Mouse (Mus musculus) kidney, postnatal 10 days (tissue): ENCODE measurements around the gene Dlg5.

Experiments
- DNase-seq: peaks from one replicate; pipeline ENCODE4 v3.0.0; 2021; ENCODE audit warnings: mixed read lengths

The Dlg5 gene

DNA sequence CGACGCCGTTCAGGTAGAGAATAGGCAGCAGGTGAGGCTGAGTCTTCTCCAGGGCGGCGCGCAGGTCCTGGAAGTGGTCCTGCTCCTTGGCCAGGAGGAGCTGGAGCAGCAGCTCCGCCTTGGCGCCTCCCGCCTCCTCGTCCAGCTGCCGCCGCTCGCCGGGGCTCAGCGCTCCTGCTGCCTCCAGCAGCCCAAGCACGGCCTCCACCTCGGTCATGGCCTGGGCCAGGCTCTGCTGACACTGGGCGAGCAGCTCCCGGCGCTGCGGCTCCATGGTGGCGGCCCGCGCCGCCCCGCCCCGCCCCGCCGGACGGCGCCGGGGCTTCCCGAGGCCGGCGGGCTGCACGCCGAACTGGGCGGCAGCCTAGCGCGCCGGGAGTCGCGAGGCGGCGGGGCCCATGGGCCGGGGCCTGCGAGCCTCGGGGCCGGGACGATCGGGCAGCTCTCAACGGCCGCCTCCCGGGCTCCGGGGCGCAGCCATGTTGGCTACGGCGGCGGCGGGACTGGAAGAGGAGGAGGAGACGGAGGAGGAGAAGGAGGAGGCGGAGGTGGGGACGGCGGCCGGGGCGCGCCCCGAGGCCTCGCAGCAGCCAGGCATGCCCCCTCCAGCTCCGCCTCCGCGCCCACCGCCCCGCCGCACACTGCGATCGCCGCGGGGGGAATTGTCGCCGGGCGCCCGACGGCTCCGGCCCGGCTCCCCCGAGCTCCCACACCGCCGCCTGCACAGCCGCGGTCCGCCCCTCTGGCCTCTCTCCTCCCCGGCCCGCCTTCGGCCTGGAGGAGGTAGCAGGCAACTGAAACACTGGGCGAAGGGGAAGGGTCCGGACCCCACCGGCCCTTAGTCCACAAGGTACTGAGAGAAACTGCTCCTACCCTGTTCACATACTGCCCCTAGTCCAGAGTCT lies at the start of gene Dlg5:
TSS of gene Dlg5 (minus strand) at position 744 of the 905 bp plus-strand sequence.
- DNase-seq, result peak; percentile 84

DNA sequence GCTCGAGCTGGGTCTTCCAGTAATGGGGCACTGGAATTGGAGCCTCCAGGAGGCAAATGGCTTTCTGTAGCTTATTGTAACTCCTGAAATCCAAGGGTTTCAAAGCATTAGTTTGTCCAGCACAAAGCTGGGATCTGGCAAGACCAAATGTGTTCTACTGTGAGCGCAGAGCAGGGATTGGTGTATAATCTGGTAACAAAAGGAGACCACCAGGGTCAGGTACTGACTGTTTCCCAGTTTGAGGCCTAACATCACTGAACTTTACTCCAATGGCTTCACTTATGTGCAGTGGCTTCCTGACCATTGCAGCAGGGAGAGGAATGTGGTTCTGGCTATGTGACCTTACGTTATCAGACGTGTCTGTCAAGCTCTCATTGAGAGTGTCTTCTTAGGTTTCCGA lies 47.9 kb upstream of the Dlg5 start:
- DNase-seq, result no peak

DNA sequence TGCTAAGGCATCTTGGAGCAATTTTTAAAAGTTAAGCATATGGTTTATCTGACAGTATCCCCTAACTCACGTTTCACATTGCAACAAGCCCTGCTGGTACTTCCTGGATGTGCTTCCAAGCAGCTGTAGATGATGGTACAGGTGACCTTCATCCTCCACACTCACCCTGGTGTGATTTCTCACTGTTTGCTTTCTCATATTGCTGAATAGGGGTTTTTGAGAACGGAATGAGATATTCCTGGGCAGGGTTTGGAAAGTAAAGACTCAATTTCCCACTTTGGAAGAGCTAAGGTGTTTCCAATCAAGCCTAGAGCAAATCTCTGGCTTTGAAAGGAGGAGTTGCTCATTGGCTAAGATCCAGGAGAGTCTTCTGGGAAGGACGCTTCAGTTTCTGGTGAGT lies 47.2 kb upstream of the Dlg5 start, which contains the start of gene E330034G19Rik:
TSS of gene E330034G19Rik (plus strand) at position 301 of the 400 bp plus-strand sequence.
- no peak for DNase-seq

DNA sequence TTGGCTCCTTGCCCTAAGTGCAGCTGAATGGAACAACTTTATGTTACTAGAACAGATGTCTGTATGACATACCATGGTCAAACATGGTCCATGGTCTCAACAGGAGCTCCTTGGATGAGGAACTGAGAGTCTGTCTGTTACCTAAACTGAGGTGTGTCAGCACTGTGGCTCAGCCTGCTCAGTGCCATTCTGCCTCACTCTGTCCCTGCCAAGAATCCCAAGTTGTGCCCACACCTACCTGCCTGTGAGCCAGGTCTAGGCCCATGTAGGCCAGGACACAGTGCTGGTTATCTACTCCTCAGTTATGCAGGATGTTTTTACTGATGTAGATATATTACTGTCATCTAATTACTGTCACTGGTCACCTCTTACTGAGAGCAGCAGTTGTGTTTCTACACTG lies 45.0 kb upstream of the Dlg5 start:
- no peak for DNase-seq

DNA sequence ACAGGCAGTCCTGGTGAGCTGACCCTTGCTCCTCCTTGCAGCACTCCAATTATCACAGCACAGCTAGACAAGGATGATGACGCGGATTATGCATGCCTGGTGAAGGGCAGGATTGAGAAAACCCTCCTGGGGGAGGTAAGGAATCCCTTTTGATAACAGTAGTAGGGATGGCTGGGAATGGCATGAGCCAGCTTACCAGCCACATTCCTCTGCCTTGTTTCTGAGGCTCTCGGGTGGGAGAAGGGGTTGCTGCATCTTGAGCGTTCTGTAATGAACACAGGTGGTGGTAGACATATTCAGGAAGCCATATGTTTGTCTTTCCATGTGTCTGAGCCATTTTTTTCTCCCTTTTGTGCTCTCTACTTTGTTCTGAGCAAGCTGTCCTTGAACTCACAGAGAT lies 40.4 kb upstream of the Dlg5 start:
- no peak for DNase-seq

DNA sequence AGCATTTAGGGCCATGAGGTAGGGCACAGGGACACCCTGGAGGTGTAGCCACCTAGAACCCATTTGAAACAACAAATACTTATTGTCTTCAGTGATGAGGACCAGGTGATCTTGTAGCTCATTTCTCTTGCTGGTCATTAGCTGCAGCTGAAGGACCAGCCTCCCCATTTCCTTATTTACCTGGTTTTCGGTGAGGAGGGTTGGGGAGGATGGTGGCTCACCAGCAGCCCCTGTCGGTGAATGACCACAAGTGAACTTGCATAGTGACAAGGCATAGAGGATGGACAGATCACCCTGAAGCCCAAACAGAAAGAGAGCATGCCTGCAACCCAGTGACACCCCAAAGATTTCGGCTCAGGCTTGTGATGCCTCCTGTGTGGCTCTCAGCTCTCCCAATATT lies 36.6 kb upstream of the Dlg5 start:
- DNase-seq, result no peak

DNA sequence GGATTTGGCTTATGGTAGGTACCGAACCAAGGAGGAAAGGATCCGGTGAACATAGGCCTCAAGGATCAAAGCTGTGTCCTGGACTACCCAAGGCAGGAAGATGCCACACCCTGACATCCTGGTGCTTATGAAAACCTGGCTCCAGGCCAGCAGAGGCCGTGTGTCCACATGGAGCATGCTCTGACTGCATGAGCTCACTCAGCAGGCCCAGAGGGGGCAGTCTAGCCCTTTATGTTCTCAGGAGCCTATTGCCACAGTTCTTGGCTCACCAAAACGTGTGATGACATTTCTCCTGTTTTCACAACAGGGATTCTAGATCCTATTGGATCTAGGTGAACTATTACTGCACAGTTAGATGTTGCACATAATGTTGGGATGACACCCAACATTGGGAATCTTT lies 35.6 kb upstream of the Dlg5 start:
- peak; percentile 14 for DNase-seq

DNA sequence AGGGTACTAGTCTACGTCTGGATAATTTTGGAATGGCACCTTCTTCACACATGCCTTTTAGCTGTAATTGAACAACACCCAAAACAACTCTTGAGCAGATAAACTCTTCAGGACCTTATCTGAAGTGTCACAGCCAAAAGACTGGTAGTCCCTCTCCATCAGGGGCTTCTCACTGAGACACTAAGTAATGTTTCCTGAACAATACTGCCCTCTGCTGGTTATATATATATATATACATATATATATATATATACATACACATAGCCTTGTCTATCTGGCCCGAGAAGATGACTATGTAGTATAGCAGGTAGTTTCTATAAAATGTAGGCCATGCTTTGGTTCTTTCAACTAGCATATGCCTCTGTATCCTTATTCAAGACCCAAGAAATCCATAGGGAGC lies 29.8 kb upstream of the Dlg5 start:
- no peak for DNase-seq

DNA sequence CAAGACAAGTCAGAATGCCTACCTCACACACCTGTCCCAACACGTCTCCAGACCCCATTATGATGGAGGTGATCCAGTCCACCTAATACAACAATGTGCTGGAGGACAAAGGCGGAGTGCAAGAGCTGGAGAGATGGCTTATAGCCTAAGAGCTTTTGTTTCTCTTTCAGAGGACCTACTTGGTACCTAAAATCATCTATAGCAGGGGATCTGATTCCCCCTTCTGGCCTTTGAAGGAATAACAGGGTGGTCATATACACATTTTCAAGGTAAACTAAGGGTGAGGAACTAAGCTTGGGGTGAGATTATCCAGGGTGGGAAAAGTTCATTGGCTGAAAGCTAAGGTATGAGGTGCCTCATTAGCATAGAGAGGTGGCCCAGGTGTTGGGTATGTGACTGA lies 27.9 kb upstream of the Dlg5 start:
- peak; percentile 37 for DNase-seq

DNA sequence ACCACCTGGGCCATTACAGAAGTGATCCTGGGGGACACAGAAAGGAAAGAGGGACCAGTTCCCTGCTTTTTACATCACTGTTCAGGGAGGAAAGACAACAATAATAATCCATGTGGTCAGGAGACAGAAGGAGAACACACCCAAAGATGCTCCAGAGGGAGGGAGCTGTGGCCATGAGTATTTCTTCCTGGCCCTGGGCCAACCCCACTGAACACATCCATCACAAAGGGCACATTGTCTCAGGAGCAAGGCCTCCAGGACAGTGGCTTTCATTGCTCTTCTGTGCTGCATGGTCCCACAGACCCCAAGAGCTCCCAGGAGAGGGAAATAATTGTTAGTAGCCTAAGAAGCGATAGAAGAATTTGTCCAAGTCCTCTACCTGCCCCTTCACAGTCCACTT lies 23.9 kb upstream of the Dlg5 start:
- DNase-seq, result no peak

DNA sequence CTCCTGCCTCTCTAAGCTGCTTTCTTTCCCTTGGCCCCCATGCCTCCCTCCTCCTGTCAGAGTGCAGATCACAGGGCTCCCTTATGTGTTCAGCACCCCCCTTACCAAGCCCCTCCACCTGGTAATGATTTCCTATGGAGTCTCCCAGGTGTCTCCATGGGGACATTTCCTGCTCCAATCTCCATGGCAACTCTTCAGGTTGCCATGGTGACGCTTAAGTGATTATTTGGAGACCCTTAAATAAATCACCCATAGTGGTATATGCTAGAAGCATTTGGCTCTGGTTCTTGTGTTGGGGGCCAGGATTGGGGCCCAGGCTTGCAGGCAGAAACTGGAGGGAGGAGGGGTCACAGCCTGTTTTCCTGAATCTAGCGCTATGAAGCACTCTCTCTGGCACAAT lies 17.2 kb upstream of the Dlg5 start:
- DNase-seq, result no peak

DNA sequence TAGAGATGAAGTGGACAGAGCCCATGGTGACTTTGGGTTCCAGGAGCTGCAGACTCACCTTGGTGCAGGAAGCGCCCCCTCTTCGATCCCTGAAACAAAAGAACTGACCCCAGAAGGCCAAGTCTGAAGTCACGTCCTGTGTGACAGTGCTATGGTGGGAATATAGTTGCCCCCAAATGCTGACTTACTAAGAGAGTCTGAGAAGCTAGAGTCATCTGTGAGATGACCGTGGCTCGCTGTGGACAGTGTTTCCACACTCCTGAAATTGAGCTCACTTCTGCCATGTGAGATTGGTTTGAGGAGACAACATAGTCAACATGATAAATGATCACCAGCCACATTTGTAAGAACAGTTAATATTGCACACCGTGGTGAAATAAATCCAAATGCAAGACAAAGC lies 16.7 kb upstream of the Dlg5 start:
- no peak for DNase-seq

DNA sequence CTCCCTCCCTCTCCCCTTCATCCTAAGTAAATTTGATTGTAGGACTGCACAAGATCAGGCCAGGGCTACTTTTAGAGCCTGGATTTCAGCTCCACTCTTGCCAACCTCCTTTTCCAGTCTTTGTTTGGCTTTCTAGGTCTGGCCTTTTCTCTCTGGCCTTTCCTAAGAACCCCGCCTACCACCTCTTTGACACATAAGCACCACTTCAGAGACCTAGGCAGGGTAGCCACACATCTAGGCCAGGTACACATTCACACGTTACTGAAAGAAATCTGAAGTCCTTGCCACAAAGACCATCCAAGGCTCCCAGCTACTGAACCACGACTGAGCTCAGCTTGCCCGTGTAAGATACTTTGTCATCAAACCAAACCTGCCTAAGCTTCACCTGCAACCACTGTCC lies 14.7 kb upstream of the Dlg5 start:
- no peak for DNase-seq

DNA sequence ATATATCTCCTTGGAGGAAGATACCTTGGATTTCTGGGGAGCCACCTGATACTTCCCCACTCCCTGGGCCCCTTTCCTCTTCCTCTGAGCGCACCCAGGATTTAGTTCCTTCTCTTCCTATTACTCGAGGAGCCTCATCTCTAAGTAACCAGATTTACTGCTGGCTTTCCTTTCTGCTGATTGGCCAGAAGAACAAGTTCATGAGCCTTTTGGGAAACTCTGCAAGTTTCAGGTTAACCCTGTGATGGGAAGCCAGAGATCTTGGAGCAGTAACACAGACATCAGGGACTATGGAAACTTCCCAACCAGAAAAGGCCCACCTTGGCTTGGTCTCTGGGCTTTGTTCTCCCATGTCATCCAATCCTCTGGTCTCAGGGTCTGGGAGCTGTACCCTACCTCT lies 10.2 kb upstream of the Dlg5 start:
- DNase-seq, result no peak

DNA sequence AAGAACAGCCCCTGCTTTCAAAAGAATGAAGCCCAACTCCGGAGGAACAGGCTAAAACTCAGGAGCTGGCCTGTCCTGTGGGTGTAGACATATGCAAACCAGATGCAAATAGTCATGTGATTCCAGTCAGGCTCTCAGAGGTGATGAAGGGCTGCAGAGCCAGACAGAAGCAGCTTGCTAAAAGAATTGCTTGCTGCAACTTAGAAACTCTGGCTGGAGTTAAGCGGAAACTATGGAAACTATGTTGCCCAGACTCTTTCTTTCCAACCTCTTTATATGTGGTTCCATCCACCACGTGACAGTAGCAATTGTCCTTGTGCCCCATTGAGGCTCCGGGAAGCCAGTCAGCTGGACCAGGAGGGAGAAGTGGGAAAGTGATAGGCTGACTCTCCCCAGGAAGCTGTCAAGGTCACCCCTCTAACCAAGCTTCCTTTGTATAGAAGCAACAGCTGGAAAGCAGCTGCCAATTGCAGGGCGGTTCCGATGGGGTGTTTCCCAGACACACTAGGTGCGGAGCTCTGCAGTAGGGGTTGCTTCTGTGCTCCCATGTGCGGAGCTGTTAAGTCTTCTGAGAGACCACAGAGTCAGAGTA lies 8.0 kb upstream of the Dlg5 start:
- peak; percentile 51 for DNase-seq

DNA sequence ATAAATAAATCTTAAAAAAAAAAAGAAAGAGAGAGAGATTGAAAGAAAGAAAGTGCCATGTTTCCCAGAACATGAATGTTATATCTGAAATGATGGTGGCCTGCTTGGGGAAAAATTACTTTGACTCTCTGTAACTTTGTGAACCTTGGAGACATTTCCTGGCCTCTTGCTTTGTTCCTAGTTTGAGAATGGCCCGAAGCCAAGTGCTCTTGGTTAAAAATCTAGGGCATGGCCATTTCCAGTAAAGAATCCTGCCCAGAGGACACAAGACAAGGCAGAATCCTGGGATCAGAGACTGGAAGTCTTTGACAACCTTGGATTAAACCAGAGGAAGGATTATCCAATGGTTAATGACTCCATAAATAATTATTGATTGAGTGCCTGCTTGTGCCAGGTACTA lies 5.6 kb upstream of the Dlg5 start:
- no peak for DNase-seq

DNA sequence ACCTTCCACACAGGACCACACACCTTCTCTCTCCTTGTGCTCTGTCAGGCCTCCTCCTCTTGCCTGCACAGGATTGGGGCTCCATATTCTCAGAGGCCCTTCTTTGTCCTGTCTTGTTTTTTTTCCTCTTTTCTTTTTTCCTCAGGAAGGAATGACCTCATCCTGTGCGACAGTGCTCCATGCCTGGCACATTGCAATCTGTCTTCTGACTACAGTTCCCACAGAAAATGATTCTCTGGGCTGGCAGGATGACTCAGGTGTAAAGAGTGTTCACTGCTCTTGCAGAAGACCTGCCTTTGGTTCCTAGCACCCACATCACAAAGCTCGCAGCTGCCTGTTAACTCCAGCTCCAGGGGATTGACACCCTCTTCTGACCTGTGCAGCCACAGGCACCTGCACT lies 4.2 kb upstream of the Dlg5 start:
- no peak for DNase-seq

DNA sequence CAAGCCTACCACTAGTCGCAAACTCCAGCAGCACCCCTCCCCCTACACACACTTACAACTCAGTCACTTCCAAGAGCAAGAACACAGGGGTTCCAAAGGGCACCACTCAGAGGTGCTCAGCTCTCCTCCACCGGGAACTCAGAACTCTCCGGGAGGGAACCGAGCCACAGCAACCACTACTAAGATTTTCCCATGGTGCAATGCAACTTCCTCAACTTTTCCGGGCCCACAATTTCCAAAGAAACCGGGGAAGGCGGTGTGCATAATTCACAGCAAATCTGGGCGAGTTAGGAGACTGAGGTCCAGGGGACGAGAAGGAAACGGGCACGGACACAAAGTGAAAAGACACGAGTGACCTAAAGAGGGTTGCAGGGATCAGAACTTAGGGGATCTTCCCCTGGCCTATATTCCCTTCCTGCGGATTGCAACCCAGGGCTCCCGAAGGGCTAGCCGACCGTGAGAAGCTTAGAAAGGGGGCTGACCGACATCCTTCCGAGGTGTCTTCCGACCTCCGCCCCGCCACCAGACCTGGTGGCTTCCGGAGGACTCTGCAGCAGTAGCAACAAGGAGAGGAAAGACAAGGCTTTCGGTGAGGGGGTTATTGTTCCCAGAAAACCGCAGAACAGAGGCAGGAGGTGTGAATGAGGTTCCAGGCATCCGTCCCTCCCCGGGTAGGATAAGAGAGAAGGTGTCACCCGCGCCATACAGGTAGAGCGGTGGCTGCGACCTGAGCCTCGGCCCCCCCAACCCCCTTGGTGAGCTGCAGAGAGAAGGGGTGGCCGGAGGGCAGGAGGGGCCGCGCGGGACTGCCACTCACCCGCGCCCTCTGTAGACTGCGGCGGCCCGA lies 1.2 kb downstream of the Dlg5 start:
- DNase-seq, result peak; percentile 71

DNA sequence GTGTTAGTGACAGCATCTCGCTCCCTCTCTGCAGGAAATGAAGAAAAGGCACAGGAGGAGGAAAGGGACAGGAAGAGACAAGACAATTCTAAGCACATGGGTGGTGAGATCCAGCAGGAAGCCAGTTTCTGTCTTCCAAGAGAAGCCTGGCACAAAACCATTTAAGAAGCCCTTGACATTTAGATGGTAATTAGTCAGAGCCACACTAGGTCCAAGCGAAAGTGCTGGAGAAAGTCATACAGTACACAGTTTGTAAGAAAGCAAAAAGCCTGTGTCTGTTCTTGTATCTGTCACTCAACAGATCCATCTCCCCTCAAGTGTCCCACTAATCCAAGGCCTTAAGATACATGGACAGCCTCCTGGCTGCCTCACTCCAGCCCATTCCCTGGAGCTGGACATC lies 3.7 kb downstream of the Dlg5 start:
- no peak for DNase-seq

DNA sequence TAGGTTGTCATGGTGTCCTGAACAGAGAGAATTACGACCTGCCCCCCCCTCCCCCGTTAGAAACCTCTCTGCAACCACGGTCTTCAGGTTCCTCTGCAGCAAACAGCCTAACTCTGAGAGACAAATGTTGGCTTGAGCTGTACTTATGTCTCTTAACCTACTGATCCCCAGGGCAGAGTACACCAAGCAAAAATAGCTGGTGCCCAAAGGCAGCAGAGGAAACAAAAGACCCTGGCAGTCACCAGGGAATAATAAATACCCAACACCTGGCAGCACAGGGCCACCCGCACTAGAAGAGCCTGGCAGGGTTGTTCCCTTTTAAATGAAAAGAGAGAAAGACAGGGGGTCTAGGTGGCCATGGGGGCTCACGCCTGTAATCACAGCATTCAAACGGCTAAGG lies 4.9 kb downstream of the Dlg5 start:
- no peak for DNase-seq

DNA sequence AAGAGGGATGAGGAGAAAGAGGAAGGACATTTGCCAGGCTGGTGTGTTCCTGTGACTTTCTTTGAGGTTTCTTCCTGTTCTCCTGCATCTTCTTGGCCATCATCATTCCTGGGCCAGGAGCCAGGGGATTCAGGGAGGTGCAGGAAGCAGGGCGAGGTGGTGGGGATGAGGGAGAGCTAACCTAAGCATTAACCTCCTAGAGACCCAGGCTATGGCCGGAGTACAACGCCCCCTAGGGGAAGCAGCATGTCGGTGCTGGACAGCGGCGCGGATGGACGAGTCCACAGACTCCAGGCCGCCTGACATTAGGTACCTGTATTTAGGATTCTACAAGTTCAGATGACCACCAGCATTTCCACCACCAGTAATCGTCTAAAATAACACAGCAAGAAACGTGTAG lies 6.1 kb downstream of the Dlg5 start:
- peak; percentile 41 for DNase-seq

DNA sequence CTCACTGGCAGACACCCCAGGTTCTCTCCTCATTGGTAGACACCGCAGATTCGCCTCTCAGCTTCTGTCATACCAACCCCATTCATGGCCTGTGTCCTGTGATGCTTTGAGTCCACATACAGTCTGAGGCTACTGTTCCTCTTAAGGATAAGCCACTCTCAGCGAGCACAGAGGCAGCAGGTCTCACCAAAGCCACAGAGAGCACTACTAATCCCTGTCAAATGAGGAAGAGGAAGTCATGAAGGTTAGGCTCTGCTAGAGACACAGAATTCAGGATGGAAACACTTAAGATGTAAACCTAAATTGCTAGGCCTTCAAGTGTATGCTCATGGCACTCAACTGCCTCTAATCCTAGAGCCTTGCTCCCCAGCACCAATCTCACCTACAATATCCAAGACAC lies 9.8 kb downstream of the Dlg5 start:
- DNase-seq, result no peak

DNA sequence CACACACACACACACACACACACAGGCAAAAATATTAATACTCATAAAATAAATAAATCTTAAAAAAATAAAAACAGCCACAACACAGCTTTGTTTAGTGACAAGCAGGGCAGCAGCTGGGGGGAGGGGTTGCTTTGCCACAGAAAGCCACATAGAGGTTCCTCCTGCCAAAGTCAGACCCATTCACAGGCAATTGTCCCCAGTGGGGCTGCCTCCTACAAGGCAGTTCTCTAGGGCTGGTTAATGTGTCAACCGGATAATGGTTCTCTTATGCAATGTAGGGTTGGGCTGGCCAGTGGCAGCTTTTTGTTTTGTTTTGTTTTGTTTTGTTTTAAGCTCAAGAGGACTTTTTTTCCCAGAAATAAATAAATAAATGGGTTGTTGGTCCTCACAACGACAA lies 11.3 kb downstream of the Dlg5 start:
- peak; percentile 70 for DNase-seq
